Mouse (Mus musculus) G1E (cell line): Measurements from ENCODE around the gene Olfr784.

ENCODE experiments used
- CTCF ChIP-seq: IDR thresholded peaks from 2 replicates; pipeline ENCODE4 v1.5.1; 2012; ENCODE audit warnings: low read depth, low read length, inconsistent platforms, mixed read lengths
- GATA1 ChIP-seq: IDR thresholded peaks from 2 replicates; pipeline ENCODE4 v1.6.1; 2012; ENCODE audit warnings: borderline replicate concordance, low read length, inconsistent platforms, mixed read lengths
- GATA2 ChIP-seq: IDR thresholded peaks from 2 replicates; pipeline ENCODE4 v1.6.1; 2012; ENCODE audit warnings: low read depth, low read length, inconsistent platforms, borderline replicate concordance
- POLR2AphosphoS5 ChIP-seq: IDR thresholded peaks from 2 replicates; pipeline ENCODE4 v1.6.1; 2012; ENCODE audit warnings: low read depth, low read length, inconsistent platforms; ENCODE audit not compliant: insufficient replicate concordance
- TAL1 ChIP-seq: conservative IDR thresholded peaks from 2 replicates; pipeline ENCODE4 v1.6.1; 2012; ENCODE audit warnings: low read depth, low read length, inconsistent platforms, mixed read lengths

DNA sequence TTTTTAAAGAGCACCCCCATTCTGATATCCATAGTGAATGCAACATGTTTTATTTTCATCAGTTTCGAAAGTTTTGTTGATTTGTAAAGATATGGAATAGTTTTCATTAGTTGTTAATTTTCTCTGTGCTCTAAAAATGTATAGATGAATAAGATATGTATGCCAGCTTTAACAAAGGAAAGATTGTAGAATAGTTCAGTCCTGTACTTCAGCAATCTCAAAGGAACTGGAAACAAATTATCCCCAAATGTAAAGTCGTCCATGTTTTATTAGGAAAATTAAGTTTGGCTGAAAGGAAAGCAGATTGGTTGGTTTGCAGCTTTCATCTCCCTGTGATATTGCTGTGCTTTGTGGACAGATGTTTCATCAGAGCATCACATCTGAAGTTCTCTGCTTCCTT lies 21.2 kb downstream of the Olfr784 start, which contains the start of gene Olfr785:
- TF ChIP-seq CTCF (no peak), POLR2AphosphoS5 (no peak), TAL1 (no peak), GATA1 (no peak), GATA2 (no peak)
